Mouse (Mus musculus) hindbrain, embryonic 15.5 days (tissue): ENCODE measurements around the gene Btbd7. TPM values are rescaled to one million over a fixed set of nuclear protein-coding genes. Genes with fewer than 3 reads are reported as not detected.

Experiments
- ATAC-seq: fragments of 200-750 bp; cut with Nextera tagmentation; 2 replicates; pipeline ENCODE4 v1.8.0; 2017; ENCODE audit warnings: low read depth, moderate number of reproducible peaks, moderate TSS enrichment; ENCODE audit not compliant: low FRiP score
- H3K27ac ChIP-seq: fragments of 300-500 bp; sonication (generic); replicated peaks from 2 replicates; pipeline ENCODE4 v1.5.1; 2015; ENCODE audit warnings: mild to moderate bottlenecking, inconsistent platforms
- H3K27me3 ChIP-seq: fragments of 300-500 bp; sonication (generic); 2 replicates; pipeline ENCODE4 v1.6.1; 2015; ENCODE audit warnings: control low read depth, inconsistent platforms
- H3K36me3 ChIP-seq: fragments of 300-500 bp; sonication (generic); 2 replicates; pipeline ENCODE4 v1.6.1; 2015; ENCODE audit warnings: control low read depth, inconsistent platforms
- H3K4me1 ChIP-seq: fragments of 300-500 bp; sonication (generic); replicated peaks from 2 replicates; pipeline ENCODE4 v1.6.1; 2015; ENCODE audit warnings: control low read depth, inconsistent platforms
- H3K4me2 ChIP-seq: fragments of 300-500 bp; sonication (generic); 2 replicates; pipeline ENCODE4 v1.6.1; 2015; ENCODE audit warnings: moderate library complexity, mild to moderate bottlenecking, inconsistent platforms
- H3K4me3 ChIP-seq: fragments of 300-500 bp; sonication (generic); 2 replicates; pipeline ENCODE4 v1.5.1; 2015; ENCODE audit warnings: mild to moderate bottlenecking, inconsistent platforms
- H3K9ac ChIP-seq: fragments of 300-500 bp; sonication (generic); 2 replicates; pipeline ENCODE4 v1.6.1; 2015; ENCODE audit warnings: inconsistent platforms
- H3K9me3 ChIP-seq: fragments of 300-500 bp; sonication (generic); 2 replicates; pipeline ENCODE4 v1.6.1; 2016; ENCODE audit warnings: control low read depth, inconsistent platforms
- WGBS: fragments of 180-500 bp; shearing (Covaris S2); methylation state at CpG from one replicate; pipeline ENCODE4 v1.1.7; 2015; 5-methylcytosine and 5-hydroxymethylcytosine counted together
- polyA plus RNA-seq: library from polyadenylated mRNA; unstranded; fragments of >200 nt; fragmentation: Nextera tagmentation; extraction: Ambion mirVana; gene quantifications from 2 replicates; pipeline ENCODE4 v1.2.1, GENCODE M21; 2015

The Btbd7 gene
- 11.8 and 12.7 TPM in 2 replicates for polyA plus RNA-seq

- ATAC-seq = peak; percentile 97
- H3K4me1 ChIP-seq = peaks cover 28% of the 10 kb centered on the region
- no peaks in the 10 kb centered on the region for H3K9me3 ChIP-seq
- H3K36me3 ChIP-seq = no peaks in the 10 kb centered on the region
- H3K4me3 ChIP-seq = peak within 1 kb of the TSS; percentile 97
- H3K27ac ChIP-seq = peak within 1 kb of the TSS; percentile 98
- H3K27me3 ChIP-seq = no peaks in the 10 kb centered on the region
- peak within 1 kb of the TSS; percentile 78 for H3K4me2 ChIP-seq
- under 1% methylated on average over 69 of the region's 95 CpGs for WGBS
- H3K9ac ChIP-seq = peak within 1 kb of the TSS; percentile 89
Observed at GRCm38 (mm10) chr12:102878031-102878823, at the start of gene Btbd7. Btbd7 (minus strand) TSS chr12:102878471.

GRCm38 (mm10) chr12:102916073-102916472 lies 37.8 kb upstream of the Btbd7 start:
- no peak overlapping the region for H3K4me3 ChIP-seq
- 100% methylated on average over 2 of the region's 2 CpGs for WGBS
- no peaks in the 10 kb centered on the region for H3K4me1 ChIP-seq
- ATAC-seq = no peak
- no peaks in the 10 kb centered on the region for H3K27me3 ChIP-seq
- no peak overlapping the region for H3K4me2 ChIP-seq
- no peak overlapping the region for H3K9ac ChIP-seq
- no peaks in the 10 kb centered on the region for H3K36me3 ChIP-seq
- no peaks in the 10 kb centered on the region for H3K9me3 ChIP-seq
- H3K27ac ChIP-seq = no peak overlapping the region

GRCm38 (mm10) chr12:102908191-102908590 lies 29.9 kb upstream of the Btbd7 start:
- H3K9ac ChIP-seq = no peak overlapping the region
- H3K4me1 ChIP-seq = no peaks in the 10 kb centered on the region
- no peak for ATAC-seq
- 52% methylated on average over 3 of the region's 3 CpGs for WGBS
- no peak overlapping the region for H3K27ac ChIP-seq
- no peak overlapping the region for H3K4me2 ChIP-seq
- no peaks in the 10 kb centered on the region for H3K27me3 ChIP-seq
- H3K4me3 ChIP-seq = no peak overlapping the region
- no peaks in the 10 kb centered on the region for H3K9me3 ChIP-seq
- no peaks in the 10 kb centered on the region for H3K36me3 ChIP-seq

GRCm38 (mm10) chr12:102899091-102899490 lies 20.8 kb upstream of the Btbd7 start, which contains the start of gene Cox8c:
Cox8c (plus strand) TSS chr12:102899316.
- no peaks in the 10 kb centered on the region for H3K9me3 ChIP-seq
- no peaks in the 10 kb centered on the region for H3K27me3 ChIP-seq
- no peak within 1 kb of the TSS for H3K4me3 ChIP-seq
- no peak within 1 kb of the TSS for H3K9ac ChIP-seq
- no peak within 1 kb of the TSS for H3K4me2 ChIP-seq
- no peaks in the 10 kb centered on the region for H3K36me3 ChIP-seq
- no peak for ATAC-seq
- H3K27ac ChIP-seq = no peak within 1 kb of the TSS
- 96% methylated on average over 17 of the region's 17 CpGs for WGBS
- no peaks in the 10 kb centered on the region for H3K4me1 ChIP-seq

- WGBS = 49% methylated on average over 5 of the region's 5 CpGs
- Histone ChIP-seq H3K36me3 (no peaks in the 10 kb centered on the region), H3K4me3 (no peak overlapping the region), H3K4me1 (peaks cover 7% of the 10 kb centered on the region; the same call in 1 of the 2 replicates), H3K27me3 (no peaks in the 10 kb centered on the region), H3K4me2 (no peak overlapping the region), H3K9ac (no peak overlapping the region), H3K27ac (no peak overlapping the region), H3K9me3 (no peaks in the 10 kb centered on the region)
- ATAC-seq = no peak
Observed at GRCm38 (mm10) chr12:102888568-102888967, 10.3 kb upstream of the Btbd7 start.

GRCm38 (mm10) chr12:102887366-102887765 lies 9.1 kb upstream of the Btbd7 start:
- Histone ChIP-seq H3K27me3 (no peaks in the 10 kb centered on the region), H3K4me3 (no peak overlapping the region), H3K9ac (no peak overlapping the region), H3K9me3 (no peaks in the 10 kb centered on the region), H3K4me2 (no peak overlapping the region), H3K27ac (no peak overlapping the region), H3K4me1 (peaks cover 7% of the 10 kb centered on the region; the same call in 1 of the 2 replicates), H3K36me3 (no peaks in the 10 kb centered on the region)
- 58% methylated on average over 10 of the region's 10 CpGs for WGBS
- ATAC-seq = no peak

- Histone ChIP-seq H3K27ac (no peak overlapping the region), H3K4me3 (no peak overlapping the region), H3K36me3 (no peaks in the 10 kb centered on the region), H3K9ac (no peak overlapping the region), H3K4me1 (peaks cover 7% of the 10 kb centered on the region; the same call in 1 of the 2 replicates), H3K4me2 (no peak overlapping the region), H3K9me3 (no peaks in the 10 kb centered on the region), H3K27me3 (no peaks in the 10 kb centered on the region)
- 15% methylated on average over 5 of the region's 5 CpGs for WGBS
- peak; percentile 85 for ATAC-seq
Observed at GRCm38 (mm10) chr12:102885735-102886134, 7.5 kb upstream of the Btbd7 start.

GRCm38 (mm10) chr12:102878901-102879300 lies 630 bp upstream of the Btbd7 start:
- H3K9ac ChIP-seq = peak overlapping the region; percentile 55; the same call in 1 of the 2 replicates
- 36% methylated on average over 7 of the region's 7 CpGs for WGBS

GRCm38 (mm10) chr12:102877301-102878030 lies 805 bp downstream of the Btbd7 start:
- WGBS = under 1% methylated on average over 43 of the region's 70 CpGs
- Histone ChIP-seq H3K4me2 (peak overlapping the region; percentile 78), H3K9ac (peak overlapping the region; percentile 89), H3K27me3 (no peaks in the 10 kb centered on the region), H3K4me1 (peaks cover 28% of the 10 kb centered on the region), H3K9me3 (no peaks in the 10 kb centered on the region), H3K36me3 (no peaks in the 10 kb centered on the region), H3K27ac (peak overlapping the region; percentile 98), H3K4me3 (peak overlapping the region; percentile 97)
- peak; percentile 79 for ATAC-seq

More at GRCm38 (mm10) chr12:102878901-102879300, 630 bp upstream of the Btbd7 start:
- no peaks in the 10 kb centered on the region for H3K36me3 ChIP-seq
- ATAC-seq = no peak
- peak overlapping the region; percentile 98 for H3K27ac ChIP-seq
- H3K4me1 ChIP-seq = peaks cover 28% of the 10 kb centered on the region
- H3K4me2 ChIP-seq = peak overlapping the region; percentile 61
- no peaks in the 10 kb centered on the region for H3K9me3 ChIP-seq
- peak overlapping the region; percentile 97 for H3K4me3 ChIP-seq
- H3K27me3 ChIP-seq = no peaks in the 10 kb centered on the region

GRCm38 (mm10) chr12:102870527-102870926 lies 7.7 kb downstream of the Btbd7 start:
- H3K4me1 ChIP-seq = peaks cover 9% of the 10 kb centered on the region
- no peak overlapping the region for H3K27ac ChIP-seq
- H3K9me3 ChIP-seq = no peaks in the 10 kb centered on the region
- H3K27me3 ChIP-seq = no peaks in the 10 kb centered on the region
- WGBS = 84% methylated on average over 1 of the region's 1 CpGs
- no peak overlapping the region for H3K9ac ChIP-seq
- ATAC-seq = no peak
- H3K4me3 ChIP-seq = no peak overlapping the region
- no peaks in the 10 kb centered on the region for H3K36me3 ChIP-seq
- H3K4me2 ChIP-seq = no peak overlapping the region

- H3K9me3 ChIP-seq = no peaks in the 10 kb centered on the region
- no peaks in the 10 kb centered on the region for H3K27me3 ChIP-seq
- no peak overlapping the region for H3K27ac ChIP-seq
- no peak for ATAC-seq
- H3K36me3 ChIP-seq = no peaks in the 10 kb centered on the region
- WGBS = 98% methylated on average over 2 of the region's 2 CpGs
- peaks cover 3% of the 10 kb centered on the region for H3K4me1 ChIP-seq
- no peak overlapping the region for H3K9ac ChIP-seq
- no peak overlapping the region for H3K4me2 ChIP-seq
- H3K4me3 ChIP-seq = no peak overlapping the region
Observed at GRCm38 (mm10) chr12:102869802-102870201, 8.5 kb downstream of the Btbd7 start.

GRCm38 (mm10) chr12:102860806-102861205 lies 17.5 kb downstream of the Btbd7 start:
- Histone ChIP-seq H3K4me1 (peaks cover 16% of the 10 kb centered on the region; the same call in 1 of the 2 replicates), H3K9me3 (no peaks in the 10 kb centered on the region), H3K9ac (no peak overlapping the region), H3K27me3 (no peaks in the 10 kb centered on the region), H3K36me3 (no peaks in the 10 kb centered on the region), H3K4me2 (no peak overlapping the region), H3K4me3 (no peak overlapping the region), H3K27ac (no peak overlapping the region)
- no peak for ATAC-seq
